Mouse (Mus musculus) spleen, adult 18-20 months (tissue): Measurements from ENCODE around the gene Magi2.
"Not testable (repeated sequence)": the region's sequence is repeated elsewhere in the genome, so short reads cannot be mapped to it uniquely, and the experiment has no call there.

Experiments
- DNase-seq, 2 experiments: peaks; one replicate each; pipeline ENCODE4 v3.0.0; 2022; ENCODE audit warnings: mixed read lengths in 2 of 2

Gene Magi2

DNA sequence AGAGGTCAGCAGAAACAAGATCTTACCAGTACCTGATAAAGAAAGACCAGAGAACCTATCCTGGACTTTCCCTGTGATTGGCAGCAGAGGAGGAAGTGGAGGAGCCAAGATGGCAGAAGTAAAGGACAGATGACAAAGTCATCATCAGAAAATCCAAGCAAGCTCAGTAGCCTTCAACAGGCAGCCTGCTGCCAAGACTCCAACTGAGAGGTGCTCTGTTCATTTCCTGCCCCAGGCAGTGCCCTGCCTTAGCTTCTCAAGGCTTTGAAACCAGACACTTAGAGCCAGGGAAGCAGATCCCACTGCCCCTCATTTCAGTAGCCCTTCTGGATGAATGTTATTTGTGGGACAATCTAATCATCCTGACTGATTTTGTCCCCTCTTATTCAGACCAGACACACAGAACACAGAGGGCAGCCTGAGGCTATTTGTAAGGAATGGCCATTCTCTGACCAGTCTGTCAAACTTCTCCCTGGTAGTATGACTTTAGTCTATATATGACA is 1448.4 kb downstream of the Magi2 start:
- DNase-seq, result no peak

DNA sequence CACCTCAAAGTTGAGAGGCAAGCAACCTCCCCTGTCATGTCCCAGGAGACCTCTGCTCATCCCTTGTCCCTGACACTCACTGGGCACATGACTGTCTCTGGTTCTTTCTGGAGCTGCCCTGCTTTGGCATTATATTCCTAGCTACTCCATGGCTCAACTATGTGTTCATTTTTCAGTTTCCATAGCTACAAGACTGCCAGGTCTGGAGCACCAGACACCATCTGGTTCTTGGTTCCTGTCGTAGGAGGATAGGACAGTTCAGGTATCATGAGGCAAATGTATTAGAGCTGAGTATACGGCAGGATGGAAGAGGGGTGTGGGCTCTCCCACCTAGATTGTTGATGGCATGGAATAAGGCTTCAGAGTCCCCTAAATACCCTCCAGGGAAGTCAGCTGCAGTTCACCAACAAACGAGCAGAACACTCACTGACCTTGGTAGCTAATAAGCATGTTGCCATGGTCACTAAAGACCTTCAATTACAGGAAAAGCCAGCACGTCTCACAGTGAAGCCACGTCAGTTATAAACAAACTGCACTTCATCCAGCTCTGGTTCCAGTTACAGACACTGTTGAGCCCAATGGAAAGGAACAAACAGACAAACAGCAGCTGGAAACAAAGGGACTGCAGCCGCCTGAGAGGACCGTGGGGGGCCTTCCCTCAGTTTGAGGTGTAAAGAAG is 1449.5 kb downstream of the Magi2 start:
- DNase-seq, result no peak

DNA sequence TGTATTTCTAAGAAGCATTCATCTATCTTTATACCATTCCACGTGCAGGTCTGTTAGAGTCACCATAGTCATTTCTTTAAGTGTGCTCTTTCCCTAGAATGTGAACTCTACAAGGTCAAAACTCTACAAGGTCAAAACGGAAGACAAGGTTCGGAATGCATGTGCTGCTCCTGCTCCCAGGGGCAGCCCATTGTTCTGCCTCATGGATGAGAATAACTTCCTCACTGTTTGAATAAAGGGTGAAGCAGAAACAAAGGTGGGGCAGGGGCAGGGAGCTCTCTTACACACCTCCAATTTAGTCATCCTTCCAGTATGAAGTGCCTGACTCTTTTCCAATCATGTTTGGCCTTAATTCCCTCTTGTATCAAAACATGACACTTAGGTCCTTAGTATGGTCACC is 1450.4 kb downstream of the Magi2 start:
- DNase-seq, result no peak

DNA sequence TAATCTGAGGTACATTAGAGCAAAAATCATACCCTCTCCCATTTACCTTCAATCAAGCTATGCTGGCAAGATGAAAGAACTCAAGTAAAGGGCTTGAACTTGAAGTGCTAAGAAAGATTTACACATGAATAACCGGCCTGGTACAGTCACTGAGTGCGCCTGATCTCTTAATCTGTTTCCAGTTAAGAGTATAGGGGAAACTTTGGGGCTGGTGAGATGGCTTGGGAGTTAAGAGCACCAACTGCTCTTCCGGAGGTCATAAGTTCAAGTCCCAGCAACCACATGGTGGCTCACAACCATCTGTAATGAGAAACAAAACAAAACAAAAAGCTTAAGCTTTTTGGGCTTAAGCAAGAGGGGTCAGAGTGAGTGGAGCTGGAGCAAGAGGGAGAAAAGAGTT is 1451.7 kb downstream of the Magi2 start:
- DNase-seq, result no peak

DNA sequence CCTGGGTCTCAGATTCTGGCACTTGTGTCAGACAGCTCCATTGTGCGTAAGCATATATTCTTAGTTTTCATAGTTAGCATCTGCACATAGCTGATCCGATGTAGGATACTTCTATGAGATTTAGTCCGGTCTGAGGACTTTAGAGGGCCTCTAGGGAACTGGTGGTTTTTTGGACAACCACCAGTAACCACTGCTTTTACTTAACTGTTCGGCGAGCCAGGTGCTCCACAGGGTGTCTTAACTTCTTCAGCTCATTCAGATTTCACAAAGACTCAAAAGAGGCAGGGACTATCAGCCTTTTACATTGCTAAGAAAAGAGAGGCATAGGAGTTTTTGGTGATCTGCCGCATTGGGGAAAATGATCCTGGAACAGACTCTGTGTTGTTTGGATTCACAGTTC is 1453.1 kb downstream of the Magi2 start:
- DNase-seq, result no peak

DNA sequence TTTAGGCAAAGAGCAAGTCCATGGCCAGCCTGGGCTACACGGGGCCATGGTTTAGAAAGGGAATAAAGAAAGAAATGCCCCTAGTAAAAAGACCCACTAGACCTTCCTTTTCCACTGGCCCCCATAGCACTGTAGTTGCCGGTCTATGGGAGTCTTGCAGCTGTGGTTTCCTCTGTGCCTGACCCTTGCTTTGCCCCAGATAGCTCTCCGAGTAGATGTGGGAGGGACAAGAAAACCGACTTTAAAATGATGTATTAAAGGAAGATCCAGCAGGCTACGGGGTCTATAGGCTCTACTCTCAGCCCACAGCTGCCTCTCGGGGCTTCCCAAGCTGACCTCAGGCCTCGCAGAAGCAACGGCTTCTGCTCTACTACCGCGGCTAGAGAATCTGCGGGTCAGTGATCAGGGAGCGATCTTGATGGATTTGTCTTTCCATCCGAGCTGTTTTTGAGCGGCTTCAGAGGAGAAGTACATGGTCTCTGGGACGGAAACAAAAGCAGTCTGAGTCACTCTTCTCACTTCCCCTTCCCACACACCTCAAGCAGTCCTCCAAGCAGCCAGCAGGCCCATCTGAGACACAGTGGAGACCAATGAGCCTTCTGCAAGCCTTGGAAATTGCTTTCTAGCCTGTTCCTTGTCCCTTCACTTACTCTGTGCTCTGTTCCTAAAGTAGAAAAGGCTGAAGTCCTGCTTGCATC is 1454.1 kb downstream of the Magi2 start:
- peak; percentile 31 to 37 for DNase-seq

DNA sequence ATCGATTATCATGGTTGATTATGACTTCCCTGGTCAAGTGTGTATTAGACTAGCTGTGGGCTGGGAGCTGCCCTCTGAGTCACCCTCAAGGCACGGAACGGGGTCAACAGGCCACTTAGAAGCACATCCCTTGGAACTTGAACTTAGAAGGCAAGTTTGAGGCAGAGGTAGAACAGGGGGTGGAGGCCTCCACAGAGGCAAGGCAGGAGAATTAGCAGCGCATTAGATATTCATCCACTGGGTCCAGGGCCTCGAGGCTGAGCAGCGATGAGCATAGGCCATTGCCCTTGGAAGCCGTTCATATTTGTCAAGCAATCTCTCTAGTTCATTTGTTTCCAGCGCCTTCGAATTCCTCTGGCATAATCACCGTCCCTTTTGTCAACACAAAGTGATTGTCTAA is 1454.8 kb downstream of the Magi2 start:
- no peak for DNase-seq

DNA sequence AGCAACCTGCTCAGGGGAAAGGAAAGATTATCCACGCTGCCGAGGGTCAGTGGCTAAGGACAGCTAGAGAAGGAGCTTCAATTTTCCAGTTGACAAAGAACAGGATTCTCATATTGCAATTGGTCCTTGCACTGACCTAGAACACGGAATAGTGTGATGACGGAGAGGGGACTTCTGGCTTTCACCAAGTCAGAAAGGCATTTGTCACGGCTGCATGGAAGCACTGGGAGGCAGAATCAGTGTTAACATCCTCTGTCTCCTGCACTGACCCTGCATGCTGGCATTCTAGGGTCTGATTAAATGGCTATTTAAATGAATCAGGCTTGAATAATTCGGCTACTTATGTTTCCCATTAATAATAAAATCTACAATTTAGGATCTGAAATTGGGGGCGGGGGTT is 1455.4 kb downstream of the Magi2 start:
- DNase-seq, result no peak

DNA sequence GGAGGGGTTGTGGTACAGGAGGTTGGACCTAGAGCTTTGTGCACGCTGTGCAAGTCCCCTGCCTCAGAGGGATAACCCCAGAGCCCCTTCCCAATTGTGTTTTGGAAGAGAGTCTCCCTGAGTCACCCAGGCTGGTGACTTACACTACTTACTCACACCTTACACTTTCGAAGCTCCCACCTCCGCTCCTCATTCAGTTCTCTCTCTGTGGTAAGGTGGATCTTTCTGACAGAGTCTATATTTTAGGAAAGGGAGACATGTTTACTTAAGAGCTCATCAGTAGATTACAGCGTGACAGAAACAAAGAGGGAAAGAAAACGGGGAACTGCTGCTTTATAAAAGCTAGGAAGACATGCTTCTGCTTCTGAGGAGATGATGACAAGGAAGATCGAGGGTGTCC is 1457.3 kb downstream of the Magi2 start:
- no peak for DNase-seq

DNA sequence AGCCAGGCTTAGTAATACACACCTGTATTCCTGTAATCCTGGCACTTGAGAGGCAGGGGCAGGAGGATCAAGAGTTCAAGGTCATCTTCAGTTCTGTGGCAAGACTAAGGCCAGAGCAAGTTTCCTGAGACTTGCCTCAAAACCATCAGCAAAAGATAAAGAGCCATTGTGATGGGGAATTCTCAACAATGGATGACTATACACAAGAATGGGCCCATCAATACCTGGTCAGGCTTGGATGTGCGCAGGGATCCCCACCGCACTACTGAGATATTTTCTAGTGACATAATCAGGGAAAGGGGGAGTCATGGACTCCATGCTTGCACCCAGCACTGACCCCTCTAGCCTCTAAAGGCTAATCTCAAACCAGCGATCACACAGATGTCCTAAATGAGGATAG is 1465.4 kb downstream of the Magi2 start:
- no peak for DNase-seq

DNA sequence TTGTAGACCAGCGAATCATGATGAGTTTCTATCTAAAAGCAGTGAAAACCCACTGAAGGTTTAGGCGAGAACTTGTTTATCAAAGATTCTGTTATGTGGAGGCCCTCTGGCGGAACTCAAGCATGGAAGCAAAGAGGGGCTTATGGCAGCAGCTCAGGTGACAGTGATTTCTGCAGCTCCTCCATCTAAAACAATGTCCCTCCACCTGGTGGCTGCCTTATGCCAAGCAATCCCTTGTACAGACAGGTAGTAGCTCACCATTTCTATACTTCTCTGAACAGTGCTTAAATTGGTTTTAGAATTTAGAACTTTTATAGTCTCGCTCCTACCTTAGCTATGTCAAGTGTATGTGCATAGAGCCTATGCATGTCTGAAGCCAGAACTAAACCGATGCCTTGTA is 1472.3 kb downstream of the Magi2 start:
- no peak for DNase-seq

DNA sequence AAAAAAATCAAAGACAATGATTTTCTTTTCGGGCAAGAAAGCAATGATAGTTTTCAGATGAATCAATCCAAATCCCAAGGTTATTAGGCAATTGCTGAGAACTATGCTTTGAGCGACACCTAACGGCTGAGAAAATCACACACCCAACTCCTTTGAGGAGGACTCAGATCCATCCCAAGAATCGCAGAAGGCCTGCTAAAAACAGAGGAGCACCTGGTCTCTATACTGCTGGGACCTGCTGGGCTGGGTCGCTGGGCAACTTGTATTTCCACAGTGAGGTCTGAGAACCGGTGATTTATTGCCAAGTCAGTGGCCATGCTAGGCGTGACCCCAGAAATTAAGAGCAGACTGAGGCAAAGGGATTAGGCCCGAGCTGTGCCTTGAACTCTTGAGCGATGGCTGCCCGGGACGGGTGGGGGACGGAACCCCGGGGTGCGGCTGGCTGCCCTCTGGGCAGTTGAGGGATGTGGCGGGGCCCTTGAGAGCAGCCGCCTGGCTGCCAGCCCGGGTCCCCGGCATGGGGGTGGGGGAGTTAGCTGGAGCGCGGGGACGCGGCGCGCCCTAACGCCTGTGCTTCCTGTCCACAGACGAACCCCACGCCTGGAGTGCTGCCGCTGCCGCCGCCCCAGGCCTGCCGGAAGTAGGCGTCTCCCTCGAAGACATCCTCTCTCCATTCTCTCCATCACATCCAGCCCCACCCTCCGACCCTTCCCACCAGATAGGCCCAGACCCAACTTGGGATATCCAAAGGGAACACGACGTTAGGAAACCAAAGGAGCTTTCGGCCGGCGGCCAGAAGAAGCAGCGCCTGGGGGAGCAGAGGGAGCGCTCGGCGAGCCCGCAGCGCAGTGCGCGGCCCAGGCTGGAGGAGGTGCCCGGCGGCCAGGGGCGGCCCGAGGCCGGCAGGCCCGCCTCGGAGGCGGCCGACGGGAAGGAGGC is 1474.9 kb downstream of the Magi2 start:
- DNase-seq, result peak; percentile 75 to 83

DNA sequence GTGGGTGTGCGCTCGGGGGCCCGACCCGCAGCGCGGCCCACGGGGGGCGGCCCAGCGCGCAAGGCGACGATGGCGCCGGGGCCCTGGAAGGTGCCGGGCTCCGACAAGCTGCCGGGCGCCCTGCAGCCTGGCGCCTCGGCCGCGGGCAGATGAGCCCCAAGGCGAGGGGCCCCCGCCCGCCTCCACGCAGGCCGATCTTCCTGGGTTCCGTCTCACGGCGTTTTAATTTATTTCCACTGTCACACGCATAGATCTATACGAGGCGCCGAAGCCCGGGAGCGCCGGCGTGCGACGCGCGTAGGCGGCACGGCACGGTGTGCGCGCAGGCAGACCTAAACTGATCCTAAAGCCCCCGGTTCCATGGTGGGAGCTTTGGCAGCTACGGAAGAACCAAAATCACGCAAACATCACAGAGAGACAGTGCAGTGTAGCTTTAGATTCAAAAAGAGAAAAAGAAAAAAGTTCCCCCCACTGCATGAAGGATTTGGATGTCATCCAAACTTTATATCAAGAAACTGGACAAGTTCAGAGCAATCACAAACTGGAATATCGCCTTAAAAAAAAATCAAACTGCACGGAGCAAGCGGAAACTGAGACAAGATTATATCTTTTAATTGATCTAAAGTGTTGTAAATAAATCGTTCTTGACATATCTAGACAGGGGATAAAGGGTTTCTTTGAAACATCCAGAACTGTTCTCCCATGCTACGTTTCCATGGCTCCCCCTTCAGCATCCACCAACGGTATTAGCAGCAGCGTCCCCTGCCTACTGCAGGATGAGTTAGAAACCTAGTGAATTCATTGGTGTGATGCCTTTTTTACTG is 1475.9 kb downstream of the Magi2 start:
- DNase-seq, result peak in 1 of 2 experiments; percentile 49

DNA sequence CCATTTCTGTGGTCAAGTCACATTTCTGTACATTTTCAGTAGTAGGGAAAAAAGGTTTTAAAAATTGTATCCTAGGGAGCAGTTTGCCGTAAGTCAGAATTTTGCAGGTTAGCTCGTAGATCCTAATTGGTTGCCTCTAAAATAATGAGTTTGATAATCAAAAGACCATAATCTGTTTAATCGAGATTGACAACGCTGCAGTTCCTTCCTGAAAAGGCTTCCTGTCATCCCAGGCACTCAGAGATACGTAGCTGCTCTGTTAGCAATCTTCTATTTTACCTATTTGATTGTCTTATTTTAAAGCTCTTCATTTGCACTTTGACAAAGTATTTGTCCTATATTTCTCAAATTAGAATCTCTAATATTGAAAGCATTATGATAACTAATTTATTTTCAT is 1476.5 kb downstream of the Magi2 start:
- DNase-seq, result no peak

DNA sequence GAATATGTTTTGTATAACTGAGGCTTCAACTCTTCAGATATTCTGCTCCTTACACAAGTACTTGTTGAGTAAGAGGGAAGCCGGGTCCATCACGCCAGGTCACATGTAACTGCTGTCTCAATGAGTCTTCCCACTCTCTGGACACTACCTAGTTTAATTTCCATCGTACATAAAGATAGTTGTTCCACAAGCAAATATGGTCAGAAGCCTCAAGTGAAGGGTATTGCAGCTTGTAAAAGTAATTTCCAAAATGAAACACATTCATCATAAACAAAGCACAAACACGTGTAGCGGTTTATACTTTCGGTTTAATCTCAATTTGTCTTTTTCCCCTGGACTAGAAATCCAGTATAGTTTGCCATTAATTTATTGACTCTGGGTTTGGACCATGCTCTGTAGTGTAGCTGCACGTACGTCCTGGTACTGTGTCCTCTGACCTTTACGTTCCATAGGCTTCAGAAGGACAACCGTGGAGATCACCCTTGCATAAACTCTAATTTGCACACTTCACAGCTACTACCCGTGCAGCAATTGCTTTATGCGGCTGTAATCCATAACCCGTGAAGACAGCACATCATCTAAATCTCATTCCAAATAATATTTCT is 1477.2 kb downstream of the Magi2 start:
- DNase-seq, result no peak

DNA sequence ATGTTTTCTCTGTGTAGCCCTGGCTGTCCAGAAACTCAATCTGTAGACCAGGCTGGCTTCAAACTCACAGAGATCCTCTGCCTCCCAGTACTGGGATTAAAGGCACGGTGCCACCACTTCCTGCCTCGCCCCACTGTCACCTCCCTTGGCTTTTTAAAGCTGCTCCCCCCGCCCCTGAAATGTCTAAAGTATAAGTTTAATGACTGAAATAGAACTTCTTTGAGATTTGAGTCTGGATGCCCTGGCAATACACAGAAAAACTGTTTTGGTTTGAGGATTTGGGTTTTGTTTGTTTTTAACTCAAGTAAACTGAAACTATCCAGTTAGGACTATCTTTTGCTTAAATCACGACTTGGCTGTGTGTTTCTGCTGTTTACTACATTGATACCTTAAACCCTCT is 1478.0 kb downstream of the Magi2 start:
- no peak for DNase-seq

DNA sequence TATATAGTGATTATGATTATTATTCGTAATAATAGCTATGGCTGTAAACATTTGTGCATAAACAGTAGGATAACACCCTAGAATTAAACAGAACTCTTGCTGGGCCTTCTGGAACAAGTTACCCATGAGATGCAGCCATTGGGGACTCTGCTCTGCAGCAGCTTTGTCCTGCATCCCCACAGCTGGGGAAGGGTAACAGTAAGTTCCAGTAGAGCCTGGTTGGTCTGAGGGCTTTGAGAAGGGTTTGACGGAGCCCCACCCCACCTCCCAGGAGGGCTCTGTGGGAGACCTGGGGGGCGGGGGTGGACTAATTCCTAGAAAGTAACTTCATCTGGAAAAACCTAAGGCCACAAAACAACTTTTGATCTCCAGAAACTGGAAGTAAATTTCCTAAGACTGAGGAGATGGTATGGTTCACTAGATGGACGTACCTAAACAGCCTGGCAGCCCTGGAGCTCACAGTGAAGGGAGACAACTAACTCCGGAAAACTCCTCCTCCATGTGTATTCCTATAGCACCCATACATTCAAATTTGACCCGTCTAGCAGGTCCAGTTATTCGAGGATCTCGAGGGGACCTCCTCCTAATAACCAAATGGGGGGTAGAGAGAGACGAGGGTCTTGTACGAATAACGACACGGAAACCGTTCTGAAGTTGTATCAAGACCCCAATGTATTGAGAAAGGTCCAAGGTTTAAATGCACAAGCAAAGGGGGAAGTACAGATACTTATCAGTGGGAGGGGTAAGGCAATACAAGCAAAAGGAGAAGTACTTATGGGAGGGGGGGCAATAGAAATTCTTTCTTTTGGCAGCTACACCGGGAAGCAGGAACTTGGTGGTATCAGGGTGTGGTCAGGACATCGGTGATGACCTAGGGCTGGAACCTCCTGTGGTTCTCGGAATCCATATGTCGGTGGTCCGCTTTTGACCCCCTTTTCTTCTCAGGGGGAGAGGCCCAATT is 1479.8 kb downstream of the Magi2 start:
- DNase-seq, result not testable (repeated sequence)

DNA sequence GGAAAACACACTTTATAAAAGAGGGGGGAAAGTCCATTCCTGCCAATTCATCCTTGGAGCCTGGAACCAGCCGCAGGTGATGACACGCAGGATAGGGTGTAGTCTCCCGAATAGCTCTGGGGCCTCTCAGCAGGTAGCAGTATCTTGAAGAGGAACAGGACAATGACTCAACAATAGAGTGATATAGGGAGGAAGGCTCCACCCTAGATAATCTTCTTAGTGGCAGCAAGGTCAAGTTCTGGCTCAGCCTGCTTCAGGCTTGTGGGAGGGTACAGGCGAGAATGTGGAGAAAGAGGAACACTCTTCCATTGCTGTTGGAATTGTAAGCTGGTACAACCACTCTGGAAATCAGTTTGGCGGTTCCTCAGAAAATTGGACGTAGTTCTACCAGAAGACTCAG is 1484.0 kb downstream of the Magi2 start:
- not testable (repeated sequence) for DNase-seq

DNA sequence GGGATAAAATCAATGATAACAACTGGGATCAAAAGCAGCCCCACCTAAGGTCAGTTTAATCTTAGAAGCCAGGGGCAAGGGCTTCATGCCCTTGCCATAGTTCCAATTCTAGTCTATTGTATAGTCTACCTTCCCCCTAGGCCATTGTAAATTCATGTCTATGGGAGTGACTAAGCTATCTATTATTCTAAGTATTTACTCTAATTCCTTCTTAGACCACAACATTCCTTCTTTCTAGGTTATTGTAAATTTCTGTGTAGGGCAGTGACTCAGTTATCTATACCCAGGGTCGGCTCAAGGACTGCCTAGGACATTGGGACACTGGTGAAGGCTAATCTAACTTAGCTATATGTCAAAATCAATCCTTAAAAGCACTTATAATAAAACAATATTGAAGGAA is 1487.8 kb downstream of the Magi2 start:
- not testable (repeated sequence) for DNase-seq

DNA sequence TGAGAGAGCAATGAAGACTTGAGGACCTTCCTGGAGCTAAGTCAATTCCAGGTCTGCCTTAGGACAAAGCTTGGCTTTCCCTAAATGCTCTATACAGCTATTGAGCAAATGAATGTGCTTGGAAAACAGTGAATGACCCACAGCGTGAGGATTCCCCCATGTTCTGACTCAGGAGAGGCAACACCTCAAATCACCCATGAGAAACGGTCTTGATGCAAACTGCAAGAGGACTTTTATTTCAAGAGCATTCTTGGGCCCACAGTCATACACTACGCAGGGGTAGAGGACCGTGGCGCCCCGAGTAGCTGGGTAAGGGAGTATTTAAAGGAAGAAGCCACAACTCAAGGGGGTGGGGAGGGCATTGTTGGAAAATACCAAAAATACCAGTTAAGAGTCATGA is 1489.1 kb downstream of the Magi2 start:
- DNase-seq, result not testable (repeated sequence)
